Mouse (Mus musculus) limb, embryonic 12.5 days (tissue): ENCODE results near the gene Smdt1. TPM values are rescaled to one million over a fixed set of nuclear protein-coding genes. Genes with fewer than 3 reads are reported as not detected.
A peak's percentile ranks its signal among the peaks of the same experiment; 100 is the strongest.

Experiments
- ATAC-seq: fragments of 200-750 bp; cut with Nextera tagmentation; 2 replicates; pipeline ENCODE4 v1.8.0; 2017; ENCODE audit warnings: low read depth, moderate TSS enrichment; ENCODE audit not compliant: insufficient number of reproducible peaks, insufficient read depth, low FRiP score, low TSS enrichment
- H3K27ac ChIP-seq: fragments of 300-500 bp; sonication (generic); 2 replicates; pipeline ENCODE4 v1.5.1; 2016; ENCODE audit warnings: mild to moderate bottlenecking, moderate library complexity
- H3K27me3 ChIP-seq: fragments of 300-500 bp; sonication (generic); 2 replicates; pipeline ENCODE4 v1.6.1; 2016; ENCODE audit warnings: mild to moderate bottlenecking, moderate library complexity
- H3K36me3 ChIP-seq: fragments of 300-500 bp; sonication (generic); 2 replicates; pipeline ENCODE4 v1.6.1; 2016; ENCODE audit warnings: mild to moderate bottlenecking, moderate library complexity
- H3K4me1 ChIP-seq: fragments of 300-500 bp; sonication (generic); replicated peaks from 2 replicates; pipeline ENCODE4 v1.6.1; 2016
- H3K4me2 ChIP-seq: fragments of 300-500 bp; sonication (generic); 2 replicates; pipeline ENCODE4 v1.6.1; 2016; ENCODE audit warnings: mild to moderate bottlenecking, moderate library complexity
- H3K4me3 ChIP-seq: fragments of 300-500 bp; sonication (generic); replicated peaks from 2 replicates; pipeline ENCODE4 v1.5.1; 2016; ENCODE audit warnings: mild to moderate bottlenecking
- H3K9ac ChIP-seq: fragments of 300-500 bp; sonication (generic); replicated peaks from 2 replicates; pipeline ENCODE4 v1.6.1; 2016; ENCODE audit warnings: mild to moderate bottlenecking, moderate library complexity
- H3K9me3 ChIP-seq: fragments of 300-500 bp; sonication (generic); 2 replicates; pipeline ENCODE4 v1.6.1; 2016; ENCODE audit warnings: mild to moderate bottlenecking, moderate library complexity
- WGBS: fragments of 180-500 bp; shearing (Covaris S2); methylation state at CpG from one replicate; pipeline ENCODE4 v1.1.7; 2016; 5-methylcytosine and 5-hydroxymethylcytosine counted together
- polyA plus RNA-seq: library from polyadenylated mRNA; unstranded; fragments of >200 nt; fragmentation: Nextera tagmentation; extraction: Ambion mirVana; gene quantifications from 2 replicates; pipeline ENCODE4 v1.2.1, GENCODE M21; 2016

The Smdt1 gene
- polyA plus RNA-seq, 1 experiment from 2014 or later = 226 TPM

DNA sequence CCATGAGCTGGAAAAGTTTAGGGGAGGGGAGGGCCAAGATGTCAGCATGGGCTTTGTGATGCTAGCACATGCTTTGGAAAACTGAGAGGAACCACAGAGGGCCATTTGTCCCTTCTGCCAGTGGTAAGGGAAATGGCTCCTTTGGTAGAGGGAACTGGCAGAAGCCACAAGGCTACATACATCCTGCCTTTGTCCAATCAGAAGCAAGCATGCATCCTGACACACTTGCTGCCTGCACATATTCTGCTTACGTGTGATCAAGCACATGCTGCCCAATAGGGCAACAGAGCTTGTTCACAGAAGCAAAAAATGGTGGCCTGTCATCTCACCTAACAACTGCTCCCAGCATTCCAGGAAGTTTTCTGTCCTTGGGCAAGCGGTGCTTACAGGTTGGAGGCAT lies 13.4 kb upstream of the Smdt1 start:
- Histone ChIP-seq H3K4me2 (no peak overlapping the region), H3K27ac (no peak overlapping the region), H3K4me1 (0 out of 2 replicates have a peak, but pooled peaks cover 12% of the 10 kb centered on the region), H3K36me3 (peaks cover 19% of the 10 kb centered on the region), H3K4me3 (no peak overlapping the region), H3K27me3 (no peaks in the 10 kb centered on the region), H3K9me3 (no peaks in the 10 kb centered on the region), H3K9ac (no peak overlapping the region)
- WGBS = 63% methylated on average over 2 of the region's 2 CpGs
- ATAC-seq = no peak

DNA sequence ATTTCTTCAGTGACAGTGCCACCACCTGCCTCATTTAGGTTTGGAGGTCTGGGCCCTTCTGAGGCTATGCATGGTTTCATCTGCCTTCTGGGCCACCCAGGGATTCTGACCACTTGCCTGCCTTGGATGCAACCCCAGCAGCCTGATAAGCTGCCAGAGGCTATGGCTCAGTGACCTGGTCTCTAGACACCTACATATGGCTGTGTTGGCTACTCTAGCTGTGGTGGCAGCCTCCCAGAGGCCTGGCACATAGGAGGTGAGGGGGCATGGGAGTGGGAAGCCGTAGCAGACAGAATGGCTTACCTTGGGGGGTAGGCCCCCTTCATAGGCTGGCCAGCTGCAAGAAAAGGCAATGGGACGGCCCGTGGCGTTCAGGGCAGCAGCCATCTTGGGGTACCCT lies 3.6 kb upstream of the Smdt1 start:
- Histone ChIP-seq H3K4me2 (no peak overlapping the region), H3K4me1 (peaks cover 24% of the 10 kb centered on the region), H3K9me3 (no peaks in the 10 kb centered on the region), H3K36me3 (peaks cover 55% of the 10 kb centered on the region), H3K27me3 (peaks cover 4% of the 10 kb centered on the region), H3K27ac (no peak overlapping the region), H3K4me3 (no peak overlapping the region), H3K9ac (no peak overlapping the region)
- WGBS = 96% methylated on average over 4 of the region's 4 CpGs
- no peak for ATAC-seq

DNA sequence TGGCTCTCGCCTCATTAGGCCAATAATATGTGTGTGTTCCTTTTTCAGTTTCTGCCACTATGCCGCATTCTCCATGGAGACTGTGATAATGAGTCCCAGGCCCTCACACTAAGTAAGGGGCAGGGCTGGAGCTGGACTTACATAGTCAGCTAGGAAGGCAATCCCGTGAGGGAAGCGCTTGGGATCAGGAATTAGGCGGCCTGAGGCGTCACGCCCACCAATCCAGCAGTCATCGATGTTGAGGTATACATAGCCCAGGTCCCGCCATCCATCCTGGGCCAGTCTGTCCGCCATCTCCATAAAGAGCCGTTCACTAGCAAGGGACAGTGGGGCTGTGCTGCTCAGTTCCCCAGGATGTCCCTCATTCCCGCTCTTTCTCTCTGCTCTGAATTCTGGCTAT lies 2.1 kb upstream of the Smdt1 start:
- no peak for ATAC-seq

DNA sequence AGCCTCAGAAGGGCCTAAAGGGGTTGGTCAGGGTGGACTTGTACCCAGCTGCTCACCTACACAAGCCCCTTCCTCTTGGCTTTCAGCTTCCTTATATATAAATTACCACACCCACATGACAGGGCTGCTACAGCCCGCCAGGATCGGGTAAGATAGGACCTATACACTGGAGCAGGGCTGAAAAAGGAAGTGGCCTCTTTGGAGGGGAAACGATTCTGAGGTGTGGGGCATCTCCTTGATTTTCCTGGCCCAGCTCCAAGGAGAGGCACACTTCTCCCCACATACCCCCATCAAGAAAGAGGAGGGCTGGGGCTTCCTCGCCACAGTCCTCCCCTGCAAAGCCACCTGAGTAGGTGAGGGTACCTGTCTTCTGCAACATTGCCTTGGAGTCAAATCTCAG lies 884 bp upstream of the Smdt1 start:
- H3K4me2 ChIP-seq = peak overlapping the region; percentile 63
- H3K9me3 ChIP-seq = no peaks in the 10 kb centered on the region
- peaks cover 39% of the 10 kb centered on the region for H3K4me1 ChIP-seq
- peaks cover 34% of the 10 kb centered on the region for H3K36me3 ChIP-seq
- H3K4me3 ChIP-seq = peak overlapping the region; percentile 55
- peaks cover 9% of the 10 kb centered on the region for H3K27me3 ChIP-seq
- WGBS = 42% methylated on average over 4 of the region's 4 CpGs
- no peak overlapping the region for H3K27ac ChIP-seq
- ATAC-seq = no peak
- peak overlapping the region; percentile 62 for H3K9ac ChIP-seq

More for the DNA sequence above, 2.1 kb upstream of the Smdt1 start:
- H3K27me3 ChIP-seq = peaks cover 9% of the 10 kb centered on the region
- no peak overlapping the region for H3K4me3 ChIP-seq
- WGBS = 63% methylated on average over 12 of the region's 12 CpGs
- no peak overlapping the region; the same call in 1 of the 2 replicates for H3K9ac ChIP-seq
- H3K4me1 ChIP-seq = peaks cover 31% of the 10 kb centered on the region
- peak overlapping the region; percentile 32; the same call in 1 of the 2 replicates for H3K27ac ChIP-seq
- no peak overlapping the region for H3K4me2 ChIP-seq
- no peaks in the 10 kb centered on the region for H3K9me3 ChIP-seq
- H3K36me3 ChIP-seq = peaks cover 41% of the 10 kb centered on the region

DNA sequence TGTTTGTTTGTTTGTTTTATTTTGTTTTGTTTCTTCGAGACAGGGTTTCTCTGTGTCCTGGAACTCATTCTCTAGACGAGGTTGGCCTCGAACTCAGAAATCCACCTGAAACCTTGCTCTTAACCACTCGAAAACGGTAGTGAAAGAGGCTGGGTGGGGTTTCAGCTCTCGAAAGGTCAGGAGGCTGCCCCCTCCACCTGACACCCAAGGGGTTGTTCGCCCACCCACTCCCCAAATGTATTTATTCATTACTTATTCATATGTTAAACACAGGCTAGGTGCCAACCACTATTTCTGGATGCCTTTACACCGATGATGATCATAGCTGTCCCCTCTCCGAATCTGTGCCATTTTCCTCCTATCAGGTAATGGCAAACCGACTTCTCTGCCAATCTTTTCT lies 391 bp downstream of the Smdt1 start:
- H3K36me3 ChIP-seq = peaks cover 28% of the 10 kb centered on the region
- 0 out of 2 replicates have a peak overlapping the region, but pooled peaks have one; percentile 35 for H3K9ac ChIP-seq
- no peak overlapping the region for H3K27ac ChIP-seq
- peaks cover 9% of the 10 kb centered on the region for H3K27me3 ChIP-seq
- H3K4me2 ChIP-seq = peak overlapping the region; percentile 63
- H3K4me3 ChIP-seq = peak overlapping the region; percentile 55
- 57% methylated on average over 10 of the region's 10 CpGs for WGBS
- no peaks in the 10 kb centered on the region for H3K9me3 ChIP-seq
- ATAC-seq = no peak
- H3K4me1 ChIP-seq = peaks cover 39% of the 10 kb centered on the region

DNA sequence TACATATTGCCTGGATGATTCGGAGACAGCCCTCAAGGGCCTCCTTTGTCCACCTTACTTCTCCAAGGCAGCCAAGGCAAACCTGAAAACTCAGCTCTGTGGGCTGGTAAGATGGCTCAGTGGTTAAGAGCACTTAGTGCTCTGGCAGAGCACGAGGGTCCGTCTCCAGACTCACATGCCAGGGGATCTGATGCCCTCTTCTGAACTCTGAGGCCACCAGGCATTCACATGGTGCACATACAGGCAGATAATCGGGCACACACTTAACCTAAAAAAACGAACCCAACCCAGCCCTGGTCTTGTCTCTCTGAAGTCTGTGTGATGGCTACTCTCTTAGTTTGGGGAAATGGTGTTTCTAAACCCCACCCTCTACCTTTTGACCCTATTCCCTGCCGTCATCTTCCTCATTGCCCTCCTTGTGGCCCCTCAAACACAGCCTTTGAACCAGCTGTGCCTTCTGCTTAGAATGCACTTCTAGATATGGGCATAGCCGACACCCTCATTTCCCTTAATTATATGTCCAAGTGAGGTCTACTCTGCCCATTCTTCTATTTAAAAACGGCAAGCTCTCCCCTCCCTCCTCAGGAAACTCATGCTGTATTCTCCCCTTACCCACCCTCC lies 985 bp downstream of the Smdt1 start:
- no peak overlapping the region for H3K4me3 ChIP-seq
- H3K27me3 ChIP-seq = peaks cover 9% of the 10 kb centered on the region
- peaks cover 22% of the 10 kb centered on the region for H3K36me3 ChIP-seq
- H3K9ac ChIP-seq = no peak overlapping the region
- H3K27ac ChIP-seq = no peak overlapping the region
- H3K4me1 ChIP-seq = peaks cover 39% of the 10 kb centered on the region
- no peak for ATAC-seq
- no peaks in the 10 kb centered on the region for H3K9me3 ChIP-seq
- whole genome bisulfite sequencing = 75% methylated on average over 8 of the region's 8 CpGs
- no peak overlapping the region; the same call in 1 of the 2 replicates for H3K4me2 ChIP-seq

DNA sequence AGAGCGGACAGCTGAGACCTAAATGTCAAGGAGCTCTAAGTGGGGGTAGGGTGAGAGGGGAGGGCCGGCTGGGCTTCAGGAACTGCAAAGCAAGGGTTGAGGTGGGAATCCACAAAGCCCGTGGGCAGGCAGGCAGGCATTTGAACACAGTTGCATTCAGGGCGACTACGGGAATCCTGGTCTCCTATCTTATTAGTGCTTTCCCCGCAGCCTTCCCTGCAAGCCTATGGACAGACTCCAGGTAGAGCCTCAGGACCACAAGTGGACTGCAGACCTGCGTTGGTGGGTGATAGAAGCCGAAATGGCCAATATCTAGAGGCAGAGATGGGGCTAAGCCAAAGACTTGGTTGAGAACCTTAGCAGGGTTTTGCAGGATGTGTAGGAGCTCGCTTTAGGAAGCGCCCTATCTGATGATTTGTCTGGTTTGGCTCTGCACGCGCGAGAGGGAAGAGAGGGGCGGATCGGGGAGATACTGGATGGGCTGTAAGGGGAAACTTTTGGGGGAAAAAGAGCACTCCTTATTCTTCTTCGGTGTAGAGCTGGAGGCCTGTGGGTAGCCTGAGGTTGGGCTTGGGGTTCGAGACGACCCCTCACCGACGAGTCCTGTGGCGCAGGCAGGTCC lies 1.8 kb downstream of the Smdt1 start:
- Histone ChIP-seq H3K9ac (peak overlapping the region; percentile 76), H3K9me3 (no peaks in the 10 kb centered on the region), H3K36me3 (peaks cover 14% of the 10 kb centered on the region), H3K27ac (peak overlapping the region; percentile 64; the same call in 1 of the 2 replicates), H3K27me3 (peaks cover 9% of the 10 kb centered on the region), H3K4me2 (peak overlapping the region; percentile 71), H3K4me3 (peak overlapping the region; percentile 49), H3K4me1 (peaks cover 39% of the 10 kb centered on the region)
- ATAC-seq = no peak
- WGBS = 45% methylated on average over 21 of the region's 21 CpGs

DNA sequence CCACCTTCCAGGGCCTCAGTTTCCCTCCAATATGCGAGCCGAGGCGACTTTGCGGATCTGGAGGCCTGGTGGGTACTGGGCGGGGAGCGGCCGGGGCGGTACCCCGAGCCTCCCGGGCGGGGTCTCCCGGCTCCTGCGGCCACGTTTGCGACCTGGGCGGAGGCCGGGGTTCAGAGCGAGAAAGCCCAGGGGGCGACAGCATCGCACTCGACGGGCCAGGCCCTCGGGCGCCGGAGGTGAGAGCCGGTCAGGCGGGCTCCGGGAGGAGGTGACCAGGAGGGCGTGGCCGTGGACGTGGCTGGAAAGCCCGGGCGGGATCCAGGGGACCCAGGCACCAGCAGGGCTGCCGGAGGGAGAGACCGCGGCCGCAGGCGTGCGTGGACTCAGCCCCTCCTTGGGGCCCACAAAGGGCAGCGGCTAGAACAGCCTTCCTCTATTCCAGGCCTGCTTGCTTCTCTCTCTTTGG lies 2.3 kb downstream of the Smdt1 start:
- ATAC-seq = no peak
- Histone ChIP-seq H3K9me3 (no peaks in the 10 kb centered on the region), H3K4me1 (peaks cover 35% of the 10 kb centered on the region), H3K4me3 (peak overlapping the region; percentile 49), H3K9ac (peak overlapping the region; percentile 76), H3K27ac (peak overlapping the region; percentile 64), H3K4me2 (peak overlapping the region; percentile 71), H3K36me3 (peaks cover 9% of the 10 kb centered on the region), H3K27me3 (peaks cover 9% of the 10 kb centered on the region)
- WGBS = 3% methylated on average over 40 of the region's 40 CpGs

DNA sequence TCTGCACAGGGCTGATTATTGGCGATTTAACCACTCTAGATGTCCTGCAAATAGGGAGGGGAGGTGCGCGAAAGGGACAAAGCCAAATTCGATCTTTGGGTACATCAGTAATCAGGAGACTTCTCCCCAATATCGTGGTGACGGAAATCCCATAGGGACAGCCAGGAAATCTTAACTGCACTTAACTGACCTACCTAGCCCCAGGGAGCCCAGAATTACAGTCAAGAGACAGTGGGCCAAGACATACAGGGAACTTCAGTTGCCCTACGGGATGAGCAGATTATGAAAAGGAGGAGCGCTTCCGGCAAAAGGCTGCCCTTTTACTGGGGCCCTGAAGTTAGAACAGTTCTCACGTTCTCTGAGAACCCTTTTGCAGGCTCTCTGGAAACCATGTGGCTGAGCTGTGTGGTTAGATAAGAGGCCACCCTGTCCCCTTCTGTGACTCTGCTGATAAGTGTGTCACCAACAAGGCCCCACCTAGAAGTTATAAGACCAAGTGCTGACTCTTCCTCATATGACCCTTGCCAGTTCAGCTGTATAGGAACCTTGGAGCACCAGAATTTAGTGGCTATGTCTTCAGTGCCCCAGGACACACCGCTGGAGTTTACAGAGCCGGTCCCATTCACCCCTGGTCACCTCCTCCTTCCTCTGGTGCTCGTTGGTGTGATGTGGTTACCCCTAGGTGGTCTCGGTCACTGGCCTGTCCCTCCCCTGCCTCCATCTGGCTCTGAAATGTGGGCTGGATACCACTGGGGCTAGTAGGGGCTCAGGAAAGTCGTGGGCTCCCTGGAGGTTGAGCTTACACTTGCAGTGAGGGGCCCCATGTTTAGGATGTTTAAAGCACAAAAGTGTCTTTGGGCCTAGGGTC lies 3.1 kb downstream of the Smdt1 start:
- Histone ChIP-seq H3K27ac (peak overlapping the region; percentile 64; the same call in 1 of the 2 replicates), H3K9me3 (no peaks in the 10 kb centered on the region), H3K27me3 (peaks cover 9% of the 10 kb centered on the region), H3K4me3 (peak overlapping the region; percentile 49), H3K4me1 (peaks cover 31% of the 10 kb centered on the region), H3K36me3 (0 out of 2 replicates have a peak, but pooled peaks cover 2% of the 10 kb centered on the region), H3K4me2 (peak overlapping the region; percentile 71), H3K9ac (peak overlapping the region; percentile 76)
- WGBS = 65% methylated on average over 15 of the region's 15 CpGs
- ATAC-seq = no peak

DNA sequence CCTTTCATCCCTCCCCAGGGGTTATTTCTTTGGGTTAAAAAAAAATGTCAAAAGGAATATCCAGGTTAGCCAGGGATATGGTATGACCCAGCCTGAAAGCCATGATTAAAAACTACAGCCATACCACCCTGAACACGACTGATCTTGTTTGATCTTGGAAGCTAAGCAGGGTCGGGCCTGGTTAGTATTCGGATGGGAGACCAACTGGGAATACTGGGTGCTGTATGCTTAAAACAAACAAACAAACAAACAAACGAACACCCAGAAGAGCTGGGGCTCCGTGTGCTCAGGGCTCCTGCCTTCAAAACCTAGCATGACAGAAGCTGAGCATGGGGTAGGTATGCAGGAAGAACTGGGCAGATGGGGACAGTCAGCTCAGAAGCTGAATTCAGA lies 3.8 kb downstream of the Smdt1 start:
- Histone ChIP-seq H3K9ac (no peak overlapping the region), H3K36me3 (peaks cover 5% of the 10 kb centered on the region; the same call in 1 of the 2 replicates), H3K27me3 (peaks cover 9% of the 10 kb centered on the region), H3K4me2 (no peak overlapping the region), H3K27ac (no peak overlapping the region), H3K4me1 (peaks cover 33% of the 10 kb centered on the region), H3K4me3 (no peak overlapping the region), H3K9me3 (no peaks in the 10 kb centered on the region)
- 77% methylated on average over 5 of the region's 5 CpGs for WGBS
- ATAC-seq = no peak
